Mouse (Mus musculus) erythroblast, adult 5-6 weeks (primary cell): ENCODE measurements around the gene Olfr429. TPM values are rescaled to one million over a fixed set of nuclear protein-coding genes. Genes with fewer than 3 reads are reported as not detected.

Experiments used
- total RNA-seq, 2 experiments: library from RNA; stranded (forward) in 1 of 2; stranded (reverse) in 1 of 2; fragments of 150-400 nt in 1 of 2; fragments of 200-764, 138-1000 nt in 1 of 2; gene quantifications; 2 replicates each; pipeline versions ENCODE4 v1.2.3 to v1.2.4; 2015 to 2017; ENCODE audit warnings: low replicate concordance in 2 of 2

Gene Olfr429
- total RNA-seq, 2 experiments from 2014 or later: not detected

Other genes with a start within 250 kb of the Olfr429 start
- 11.9 and 20.0 TPM in 2 replicates for gene Ifi211, start 171.3 kb upstream of the Olfr429 start, total RNA-seq (2015; ENCODE audit: low replicate concordance)
- 9.3 and 13.3 TPM in 2 replicates for gene Ifi211, start 171.3 kb upstream of the Olfr429 start, total RNA-seq (2017; ENCODE audit: low replicate concordance)
- gene Mndal, start 141.8 kb upstream of the Olfr429 start, total RNA-seq (2015; ENCODE audit: low replicate concordance): 35.4 and 38.7 TPM in 2 replicates
- 15.5 and 18.5 TPM in 2 replicates for gene Mndal, start 141.8 kb upstream of the Olfr429 start, total RNA-seq (2017; ENCODE audit: low replicate concordance)
- gene Ifi203, start 141.7 kb upstream of the Olfr429 start, total RNA-seq (2015; ENCODE audit: low replicate concordance): 23.4 and 29.9 TPM in 2 replicates
- 6.6 and 13.8 TPM in 2 replicates for gene Ifi203, start 141.7 kb upstream of the Olfr429 start, total RNA-seq (2017; ENCODE audit: low replicate concordance)
- not detected in 2 replicates for gene Ifi202b, start 101.6 kb upstream of the Olfr429 start, total RNA-seq (2015; ENCODE audit: low replicate concordance)
- not detected in 2 replicates for gene Ifi202b, start 101.6 kb upstream of the Olfr429 start, total RNA-seq (2017; ENCODE audit: low replicate concordance)
- 2.3 and 3.3 TPM in 2 replicates for gene Ifi205, start 52.5 kb upstream of the Olfr429 start, total RNA-seq (2015; ENCODE audit: low replicate concordance)
- gene Ifi205, start 52.5 kb upstream of the Olfr429 start, total RNA-seq (2017; ENCODE audit: low replicate concordance): 0.85 TPM in 1 of 2 replicates, not detected in the other
- not detected in 2 replicates for gene Olfr433, start 43.6 kb upstream of the Olfr429 start, total RNA-seq (2015; ENCODE audit: low replicate concordance)
- gene Olfr433, start 43.6 kb upstream of the Olfr429 start, total RNA-seq (2017; ENCODE audit: low replicate concordance): not detected in 2 replicates
- gene Olfr432, start 35.1 kb upstream of the Olfr429 start, total RNA-seq (2015; ENCODE audit: low replicate concordance): not detected in 2 replicates
- gene Olfr432, start 35.1 kb upstream of the Olfr429 start, total RNA-seq (2017; ENCODE audit: low replicate concordance): not detected in 2 replicates
- gene Olfr430, start 17.7 kb upstream of the Olfr429 start, total RNA-seq (2015; ENCODE audit: low replicate concordance): not detected in 2 replicates
- 0.42 TPM in 1 of 2 replicates, not detected in the other for gene Olfr430, start 17.7 kb upstream of the Olfr429 start, total RNA-seq (2017; ENCODE audit: low replicate concordance)
- not detected in 2 replicates for gene Olfr427, start 12.6 kb downstream of the Olfr429 start, total RNA-seq (2015; ENCODE audit: low replicate concordance)
- not detected in 2 replicates for gene Olfr427, start 12.6 kb downstream of the Olfr429 start, total RNA-seq (2017; ENCODE audit: low replicate concordance)
- gene Olfr231, start 36.8 kb downstream of the Olfr429 start, total RNA-seq (2015; ENCODE audit: low replicate concordance): 2.1 TPM in 1 of 2 replicates, not detected in the other
- gene Olfr231, start 36.8 kb downstream of the Olfr429 start, total RNA-seq (2017; ENCODE audit: low replicate concordance): not detected in 2 replicates
- gene Olfr424, start 47.2 kb downstream of the Olfr429 start, total RNA-seq (2015; ENCODE audit: low replicate concordance): not detected in 2 replicates
- not detected in 2 replicates for gene Olfr424, start 47.2 kb downstream of the Olfr429 start, total RNA-seq (2017; ENCODE audit: low replicate concordance)
- 0.38 TPM in 1 of 2 replicates, not detected in the other for gene Olfr420, start 71.3 kb downstream of the Olfr429 start, total RNA-seq (2015; ENCODE audit: low replicate concordance)
- gene Olfr420, start 71.3 kb downstream of the Olfr429 start, total RNA-seq (2017; ENCODE audit: low replicate concordance): 1.8 and 2.0 TPM in 2 replicates
- 279 and 284 TPM in 2 replicates for gene Spta1, start 88.4 kb downstream of the Olfr429 start, total RNA-seq (2015; ENCODE audit: low replicate concordance)
- 931 and 1,200 TPM in 2 replicates for gene Spta1, start 88.4 kb downstream of the Olfr429 start, total RNA-seq (2017; ENCODE audit: low replicate concordance)
- gene Olfr419, start 167.7 kb downstream of the Olfr429 start, total RNA-seq (2015; ENCODE audit: low replicate concordance): not detected in 2 replicates
- gene Olfr419, start 167.7 kb downstream of the Olfr429 start, total RNA-seq (2017; ENCODE audit: low replicate concordance): 2.9 TPM in 1 of 2 replicates, not detected in the other
- not detected in 2 replicates for gene Mptx1, start 246.2 kb downstream of the Olfr429 start, total RNA-seq (2015; ENCODE audit: low replicate concordance)
- not detected in 2 replicates for gene Mptx1, start 246.2 kb downstream of the Olfr429 start, total RNA-seq (2017; ENCODE audit: low replicate concordance)